Mouse (Mus musculus) CH12.LX (cell line): ENCODE data around the gene Acvr1. TPM values are rescaled to one million over a fixed set of nuclear protein-coding genes. Genes with fewer than 3 reads are reported as not detected.
A peak's percentile ranks its signal among the peaks of the same experiment; 100 is the strongest.

Experiments
- DNase-seq: peaks from one replicate; pipeline ENCODE4 v3.0.0-alpha.2; 2013; ENCODE audit errors: extremely low read depth
- H3K27ac ChIP-seq: 2 replicates; pipeline ENCODE4 v1.5.1; 2012; ENCODE audit warnings: low read depth, mild to moderate bottlenecking, control low read depth, moderate library complexity; ENCODE audit not compliant: insufficient read depth
- H3K27me3 ChIP-seq: replicated peaks from 2 replicates; pipeline ENCODE3; 2012; ENCODE audit warnings: inconsistent platforms
- H3K36me3 ChIP-seq, 2 experiments: replicated peaks in 1 of 2; 2 replicates each; pipeline versions ENCODE3 to v1.6.1; 2012; ENCODE audit warnings: inconsistent platforms in 1 of 2, low read length in 1 of 2, mild to moderate bottlenecking in 1 of 2, mixed read lengths in 1 of 2, moderate library complexity in 1 of 2; ENCODE audit not compliant: control insufficient read depth in 1 of 2, insufficient read depth in 1 of 2
- H3K4me1 ChIP-seq, 2 experiments: 2 replicates each; pipeline ENCODE4 v1.6.1; 2012; ENCODE audit warnings: inconsistent platforms in 1 of 2, moderate library complexity in 1 of 2; ENCODE audit not compliant: insufficient read depth in 2 of 2, control insufficient read depth in 1 of 2
- H3K4me2 ChIP-seq: 2 replicates; pipeline ENCODE4 v1.6.1; 2012; ENCODE audit warnings: low read depth, mild to moderate bottlenecking, control low read depth; ENCODE audit not compliant: poor library complexity, insufficient read depth, severe bottlenecking
- H3K4me3 ChIP-seq, 3 experiments: fragments of 150-350 bp in 1 of 3; sonication (generic) in 1 of 3; replicated peaks in 1 of 3; 2 replicates each; pipeline versions ENCODE3 to v1.5.1; 2011 to 2012; ENCODE audit warnings: low read depth in 2 of 3, low read length in 2 of 3, mild to moderate bottlenecking in 2 of 3, moderate library complexity in 2 of 3, control low read depth in 1 of 3, improper control_type of control experiment in 1 of 3, inconsistent platforms in 1 of 3, mixed read lengths in 1 of 3; ENCODE audit not compliant: poor library complexity in 1 of 3
- H3K79me2 ChIP-seq: replicated peaks from 2 replicates; pipeline ENCODE4 v1.6.1; 2012; ENCODE audit warnings: mild to moderate bottlenecking, moderate library complexity; ENCODE audit not compliant: control insufficient read depth, poor library complexity, insufficient read depth, severe bottlenecking; ENCODE audit errors: extremely low read depth
- H3K9ac ChIP-seq: 2 replicates; pipeline ENCODE4 v1.6.1; 2012; ENCODE audit warnings: low read depth, mild to moderate bottlenecking, control low read depth, moderate library complexity; ENCODE audit not compliant: insufficient read depth
- H3K9me3 ChIP-seq: replicated peaks from 2 replicates; pipeline ENCODE3; 2012; ENCODE audit warnings: low read length, inconsistent platforms, mixed read lengths
- BHLHE40 ChIP-seq: IDR thresholded peaks from 2 replicates; pipeline ENCODE4 v1.6.1; 2011; ENCODE audit warnings: mild to moderate bottlenecking, low read depth, low read length, improper control_type of control experiment
- CHD2 ChIP-seq: IDR thresholded peaks from 2 replicates; pipeline ENCODE4 v1.6.1; 2011; ENCODE audit warnings: low read length, improper control_type of control experiment
- CTCF ChIP-seq, 2 experiments: IDR thresholded peaks in 1 of 2; conservative IDR thresholded peaks in 1 of 2; 2 replicates each; pipeline ENCODE4 v1.5.1; 2011 to 2012; ENCODE audit warnings: low read depth in 2 of 2, low read length in 2 of 2, improper control_type of control experiment in 1 of 2, inconsistent platforms in 1 of 2, mild to moderate bottlenecking in 1 of 2, moderate library complexity in 1 of 2
- E2F4 ChIP-seq: IDR thresholded peaks from 2 replicates; pipeline ENCODE4 v1.6.1; 2011; ENCODE audit warnings: low read depth, low read length, improper control_type of control experiment; ENCODE audit not compliant: insufficient replicate concordance
- EP300 ChIP-seq: IDR thresholded peaks from 2 replicates; pipeline ENCODE4 v1.6.1; 2011; ENCODE audit warnings: low read length, improper control_type of control experiment
- ETS1 ChIP-seq: conservative IDR thresholded peaks from 2 replicates; pipeline ENCODE4 v1.6.1; 2012; ENCODE audit warnings: low read depth, mild to moderate bottlenecking, inconsistent platforms, low read length, improper control_type of control experiment, moderate library complexity
- GABPA ChIP-seq: IDR thresholded peaks from 2 replicates; pipeline ENCODE4 v1.6.1; 2012; ENCODE audit warnings: low read depth, low read length, improper control_type of control experiment, inconsistent platforms; ENCODE audit not compliant: insufficient replicate concordance
- HCFC1 ChIP-seq: IDR thresholded peaks from 2 replicates; pipeline ENCODE4 v1.6.1; 2012; ENCODE audit warnings: low read depth, mild to moderate bottlenecking, inconsistent platforms, low read length, improper control_type of control experiment
- IRF4 ChIP-seq: IDR thresholded peaks from 2 replicates; pipeline ENCODE4 v1.6.1; 2014; ENCODE audit warnings: low read depth, mild to moderate bottlenecking, inconsistent platforms, low read length, improper control_type of control experiment
- JUN ChIP-seq: IDR thresholded peaks from 2 replicates; pipeline ENCODE4 v1.6.1; 2011; ENCODE audit warnings: low read depth, mild to moderate bottlenecking, low read length, improper control_type of control experiment, moderate library complexity; ENCODE audit not compliant: insufficient read depth
- JUND ChIP-seq: conservative IDR thresholded peaks from 2 replicates; pipeline ENCODE4 v1.6.1; 2011; ENCODE audit warnings: low read depth, low read length, improper control_type of control experiment
- MAFK ChIP-seq: IDR thresholded peaks from 2 replicates; pipeline ENCODE4 v1.6.1; 2011; ENCODE audit warnings: low read length, improper control_type of control experiment; ENCODE audit not compliant: insufficient replicate concordance
- MAZ ChIP-seq: IDR thresholded peaks from 2 replicates; pipeline ENCODE4 v1.6.1; 2012; ENCODE audit warnings: low read depth, mild to moderate bottlenecking, inconsistent platforms, low read length, improper control_type of control experiment, moderate library complexity
- MEF2A ChIP-seq: IDR thresholded peaks from 2 replicates; pipeline ENCODE4 v1.6.1; 2014; ENCODE audit warnings: low read depth, mild to moderate bottlenecking, inconsistent platforms, low read length, improper control_type of control experiment, borderline replicate concordance
- MXI1 ChIP-seq: IDR thresholded peaks from 2 replicates; pipeline ENCODE4 v1.6.1; 2011; ENCODE audit warnings: mild to moderate bottlenecking, low read depth, low read length, improper control_type of control experiment
- MYC ChIP-seq: IDR thresholded peaks from 2 replicates; pipeline ENCODE4 v1.6.1; 2011; ENCODE audit warnings: low read depth, mild to moderate bottlenecking, improper control_type of control experiment, low read length
- NRF1 ChIP-seq: IDR thresholded peaks from 2 replicates; pipeline ENCODE4 v1.6.1; 2014; ENCODE audit warnings: low read depth, mild to moderate bottlenecking, inconsistent platforms, low read length, improper control_type of control experiment, moderate library complexity
- PAX5 ChIP-seq: IDR thresholded peaks from 2 replicates; pipeline ENCODE4 v1.6.1; 2012; ENCODE audit warnings: low read length, inconsistent platforms, mixed read lengths
- POLR2A ChIP-seq: IDR thresholded peaks from 2 replicates; pipeline ENCODE4 v1.6.1; 2011; ENCODE audit warnings: low read depth, mild to moderate bottlenecking, improper control_type of control experiment, low read length
- RAD21 ChIP-seq: IDR thresholded peaks from 2 replicates; pipeline ENCODE4 v1.6.1; 2011; ENCODE audit warnings: low read depth, mild to moderate bottlenecking, low read length, improper control_type of control experiment, moderate library complexity
- RCOR1 ChIP-seq: conservative IDR thresholded peaks from 2 replicates; pipeline ENCODE4 v1.6.1; 2012; ENCODE audit warnings: low read depth, mild to moderate bottlenecking, inconsistent platforms, low read length, improper control_type of control experiment
- SIN3A ChIP-seq: IDR thresholded peaks from 2 replicates; pipeline ENCODE4 v1.6.1; 2012; ENCODE audit warnings: low read length, improper control_type of control experiment, inconsistent platforms
- TBP ChIP-seq: conservative IDR thresholded peaks from 2 replicates; pipeline ENCODE4 v1.6.1; 2011; ENCODE audit warnings: low read depth, low read length, improper control_type of control experiment
- TCF12 ChIP-seq: IDR thresholded peaks from 2 replicates; pipeline ENCODE4 v1.6.1; 2014; ENCODE audit warnings: low read depth, mild to moderate bottlenecking, inconsistent platforms, low read length, improper control_type of control experiment
- UBTF ChIP-seq: IDR thresholded peaks from 2 replicates; pipeline ENCODE4 v1.6.1; 2012; ENCODE audit warnings: low read depth, mild to moderate bottlenecking, inconsistent platforms, low read length, improper control_type of control experiment, moderate library complexity
- ZKSCAN1 ChIP-seq: IDR thresholded peaks from 2 replicates; pipeline ENCODE4 v1.6.1; 2012; ENCODE audit warnings: low read depth, inconsistent platforms, low read length, improper control_type of control experiment, borderline replicate concordance
- ZMIZ1 ChIP-seq: IDR thresholded peaks from 2 replicates; pipeline ENCODE4 v1.6.1; 2012; ENCODE audit warnings: low read depth, mild to moderate bottlenecking, inconsistent platforms, low read length, improper control_type of control experiment
- dilution Hi-C: fragments of 300-500 bp; cut with MboI; formaldehyde crosslinking; loops from 2 replicates; pipeline ENCODE4 v1.14.3; 2020; ENCODE audit warnings: low sequenced_read_pairs; ENCODE audit not compliant: extremely low pct_unique_long_range_greater_than_20kb, extremely low pct_ligation_motif_present
- in situ Hi-C: fragments of 300-500 bp; cut with MboI; formaldehyde crosslinking; loops from 3 replicates; pipeline ENCODE4 v1.14.3; 2019; ENCODE audit warnings: low sequenced_read_pairs, low pct_ligation_motif_present, low pct_unique_long_range_greater_than_20kb, mixed read lengths
- polyA plus RNA-seq: library from polyadenylated mRNA; unstranded; fragments of >175 nt; gene quantifications from 2 replicates; pipeline ENCODE4 v1.2.1, GENCODE M21; 2012; ENCODE audit warnings: low read depth; ENCODE audit not compliant: insufficient read length
- total RNA-seq, 2 experiments: library from RNA; depleted of rRNA; stranded (reverse); fragments of 300-350 nt in 1 of 2; fragments of >200 nt in 1 of 2; gene quantifications; 2 replicates each; pipeline ENCODE4 v1.2.3; 2012 to 2014

Acvr1 gene
- total and polyA plus RNA-seq, 3 experiments: not detected

DNA sequence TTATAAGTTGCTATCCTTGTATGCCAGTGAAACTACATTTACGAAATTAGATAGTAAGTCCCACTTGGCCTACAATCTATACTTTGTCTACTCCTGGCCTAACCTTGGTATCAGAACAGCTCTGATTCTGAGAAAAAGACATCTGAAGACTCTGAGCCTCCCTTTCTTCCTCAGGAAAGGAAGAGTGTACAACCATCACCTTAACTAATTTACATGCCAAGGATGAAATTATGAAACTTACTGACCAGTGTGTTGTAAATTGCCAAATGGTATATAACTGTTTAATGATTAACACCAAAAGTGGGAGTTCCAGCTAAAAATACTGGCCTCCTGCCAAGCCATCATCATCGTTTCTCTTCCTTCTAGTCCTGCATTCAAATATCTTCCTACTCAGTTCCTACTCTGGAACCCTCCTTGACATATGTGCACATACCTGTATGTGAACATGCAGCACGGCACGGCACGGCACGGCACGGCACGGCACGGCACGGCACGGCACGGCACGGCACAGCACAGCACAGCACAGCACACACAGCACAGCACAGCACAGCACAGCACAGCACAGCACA, 141.4 kb downstream of the Acvr1 start:
- Histone ChIP-seq H3K4me2 (no peak overlapping the region), H3K36me3 (no peaks in the 10 kb centered on the region), H3K9ac (no peak overlapping the region), H3K27ac (no peak overlapping the region; the same call in 1 of the 2 replicates), H3K9me3 (no peaks in the 10 kb centered on the region), H3K27me3 (no peaks in the 10 kb centered on the region), H3K4me1 (peaks cover 4 to 9% of the 10 kb centered on the region in 2 experiments), H3K4me3 (peak overlapping the region in 1 of 3 experiments; percentile 21), H3K79me2 (no peaks in the 10 kb centered on the region)
- dilution Hi-C loops (no loop called here), in situ Hi-C loops (no loop called here)
- DNase-seq: no peak
- TF ChIP-seq E2F4 (no peak), PAX5 (no peak), POLR2A (no peak), NRF1 (no peak), IRF4 (no peak), RCOR1 (no peak), MEF2A (no peak), RAD21 (no peak), CTCF (conservative IDR thresholded peaks at IDR 0.05 in 1 of 2, IDR thresholded peaks at IDR 0.05 in 1 of 2; ENCODE audit: low read depth in 2 of 2, low read length in 2 of 2) (no peak), MXI1 (no peak), SIN3A (no peak), BHLHE40 (no peak), JUN (no peak), TBP (no peak), TCF12 (no peak), CHD2 (no peak), GABPA (no peak), MYC (no peak), HCFC1 (no peak), JUND (no peak)

DNA sequence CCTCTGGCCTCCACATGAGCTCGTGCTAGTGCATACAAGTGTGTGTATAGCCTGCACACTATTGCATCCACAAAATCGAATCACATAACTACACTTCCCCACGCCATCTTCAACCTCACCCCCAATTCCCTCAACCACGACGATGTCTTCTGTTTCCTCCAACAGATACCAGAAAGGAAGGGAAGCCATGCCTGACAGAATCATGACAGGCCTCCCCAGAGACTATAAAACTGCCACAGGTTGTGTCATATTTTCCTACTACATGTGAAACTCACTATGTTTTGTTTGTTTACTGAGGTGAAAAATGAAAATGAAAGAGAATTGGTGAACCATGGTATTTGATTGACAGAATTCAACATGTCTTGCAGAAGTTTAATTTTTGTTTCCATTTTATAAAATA, 143.6 kb downstream of the Acvr1 start:
- H3K79me2 ChIP-seq: no peaks in the 10 kb centered on the region
- H3K36me3 ChIP-seq: no peaks in the 10 kb centered on the region
- H3K4me3 ChIP-seq: peak overlapping the region in 1 of 3 experiments; percentile 11
- in situ Hi-C loops: no loop called here
- no peak overlapping the region for H3K27ac ChIP-seq
- peaks cover 4 to 17% of the 10 kb centered on the region in 2 experiments for H3K4me1 ChIP-seq
- peak; percentile 82 for DNase-seq
- peak overlapping the region; percentile 15; the same call in 1 of the 2 replicates for H3K4me2 ChIP-seq
- dilution Hi-C loops: no loop called here
- H3K9ac ChIP-seq: no peak overlapping the region
- H3K9me3 ChIP-seq: no peaks in the 10 kb centered on the region
- peak; percentile 79 for TF ChIP-seq EP300
- no peak for TF ChIP-seq ZMIZ1
- no peak for TF ChIP-seq ZKSCAN1
- TF ChIP-seq BHLHE40: peak; percentile 84
- TF ChIP-seq IRF4: peak; percentile 44
- TF ChIP-seq JUN: peak; percentile 91
- 0 out of 2 replicates have a peak, but pooled peaks have one; percentile 26 for TF ChIP-seq MAFK
- peak; percentile 87 for TF ChIP-seq JUND
- TF ChIP-seq MAZ: no peak
- no peak for TF ChIP-seq UBTF
- TF ChIP-seq ETS1: peak; percentile 90
- no peaks in the 10 kb centered on the region for H3K27me3 ChIP-seq
